Mouse (Mus musculus): ENCODE measurements around the gene Spty2d1.
A peak's percentile ranks its signal among the peaks of the same experiment; 100 is the strongest.
"Not testable (repeated sequence)": the region's sequence is repeated elsewhere in the genome, so short reads cannot be mapped to it uniquely, and the experiment has no call there.

Spty2d1 gene

DNA sequence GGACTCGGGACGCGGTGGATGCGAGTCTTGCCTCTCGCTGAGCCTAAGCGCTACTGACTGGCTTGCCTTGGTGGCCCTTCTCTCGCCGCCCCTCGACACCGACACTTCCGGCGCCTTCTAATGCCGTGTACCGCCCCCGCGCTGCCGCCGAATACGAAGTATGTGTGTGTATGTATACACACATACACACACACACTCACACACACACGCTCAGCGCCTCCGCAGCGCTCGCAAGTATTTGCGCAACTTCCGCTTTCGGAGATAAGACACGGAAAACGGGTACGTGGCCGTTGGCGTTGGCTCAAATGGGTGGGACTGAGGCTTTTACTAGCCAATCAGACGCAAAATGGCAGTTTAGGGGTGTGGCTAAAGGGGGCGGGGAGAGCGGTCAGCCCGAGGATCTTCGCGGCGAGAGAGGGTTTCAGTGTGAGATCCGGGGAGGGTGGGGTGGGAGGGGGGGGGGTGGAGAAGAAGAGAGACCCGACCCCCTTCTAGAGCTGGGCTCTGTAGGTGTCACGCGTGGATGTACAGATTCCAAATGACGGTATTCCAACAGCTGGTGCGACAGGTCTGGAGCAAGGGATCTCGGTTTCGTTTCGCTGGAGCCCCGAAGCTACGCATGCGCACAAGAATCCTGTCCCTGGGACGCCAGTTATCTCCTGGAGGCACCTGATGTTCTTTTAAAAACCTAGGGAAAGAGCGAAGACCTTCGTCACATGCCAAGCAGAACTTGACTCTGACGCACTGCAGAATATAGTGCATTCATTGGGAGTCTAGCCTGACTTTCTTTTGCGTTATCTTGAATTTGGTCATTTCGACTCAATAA lies at the start of gene Spty2d1:
TSS of gene Spty2d1 (minus strand) at position 244 of the 826 bp plus-strand sequence.
- DNase-seq (ENCODE audit: low spot score) = peak; percentile 98

DNA sequence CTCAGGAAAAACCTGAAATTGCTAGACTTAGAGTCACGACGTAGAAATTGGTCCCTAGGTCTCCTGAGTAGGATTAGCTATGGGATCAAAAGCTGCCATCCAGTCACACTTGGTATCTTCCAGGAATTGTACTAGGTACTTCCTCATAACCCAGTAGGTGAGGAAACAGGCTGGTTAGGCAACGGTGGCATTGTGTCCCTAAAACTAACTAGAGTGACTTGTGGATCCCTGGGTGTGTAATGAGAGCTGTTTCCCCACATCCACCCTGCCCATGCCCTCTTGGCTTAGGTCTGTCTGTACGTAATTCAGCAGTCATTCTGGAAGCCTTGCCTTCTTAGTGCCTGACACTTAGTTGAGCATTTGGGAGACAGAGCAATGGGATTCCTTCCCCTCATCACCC lies 48.1 kb upstream of the Spty2d1 start:
- no peak for DNase-seq (ENCODE audit: low spot score)

DNA sequence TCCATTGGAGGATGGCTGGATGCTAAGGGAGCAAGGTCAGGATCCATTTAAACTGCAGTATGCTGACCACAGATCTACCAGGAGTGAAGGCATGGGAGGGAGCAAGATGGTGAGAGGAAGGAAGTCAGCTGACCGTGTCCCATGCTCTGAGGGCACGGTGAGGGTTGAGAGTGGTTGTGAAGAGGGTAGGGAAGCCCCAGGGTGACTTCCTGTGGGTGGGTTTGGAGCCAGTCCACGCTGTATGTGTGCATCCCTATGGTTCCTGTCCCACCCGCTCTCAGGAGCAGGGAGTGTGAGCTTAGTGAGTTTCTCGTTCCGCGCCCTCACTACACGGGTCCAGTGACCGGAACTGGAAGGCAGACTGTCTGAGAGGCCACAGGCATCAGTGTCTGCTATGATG lies 47.5 kb upstream of the Spty2d1 start:
- no peak for DNase-seq (ENCODE audit: low spot score)

DNA sequence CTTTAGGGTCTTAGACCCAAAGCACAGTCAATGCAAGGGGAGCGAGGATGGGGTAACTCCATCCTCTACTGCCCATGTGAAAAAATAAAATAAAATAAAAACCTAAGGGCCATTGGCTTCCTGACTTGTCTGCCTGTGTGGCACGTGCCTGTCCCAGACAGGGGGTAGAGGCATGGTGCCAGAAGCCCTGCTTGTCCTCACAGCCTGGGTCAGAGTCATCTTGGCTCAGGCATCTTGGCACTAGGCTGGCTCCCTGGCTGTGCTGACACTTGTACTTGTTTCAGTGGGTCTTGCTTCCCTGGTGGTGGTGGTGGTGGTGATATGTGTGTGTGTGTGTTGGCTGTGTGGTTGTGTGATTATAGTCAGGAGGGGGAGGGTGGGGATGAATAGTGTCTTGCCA lies 46.5 kb upstream of the Spty2d1 start:
- no peak for DNase-seq (ENCODE audit: low spot score)

DNA sequence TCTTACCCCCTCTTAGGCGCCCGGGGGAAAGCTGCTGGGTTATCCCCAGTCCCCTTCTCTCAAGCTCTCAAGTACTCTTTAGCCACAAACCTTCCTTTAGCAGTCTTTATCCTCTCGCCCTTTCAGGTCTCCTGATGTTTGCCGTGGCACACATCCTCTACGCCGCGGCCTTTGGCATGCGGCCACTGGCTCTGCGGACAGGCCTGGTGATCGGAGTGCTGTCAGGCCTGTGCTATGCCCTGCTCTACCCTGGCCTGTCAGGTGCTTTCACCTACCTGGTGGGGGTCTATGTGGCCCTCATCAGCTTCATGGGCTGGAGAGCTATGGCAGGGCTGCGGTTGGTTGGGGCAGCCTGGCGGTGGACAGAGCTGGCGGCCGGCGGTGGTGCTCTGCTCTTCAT lies 45.1 kb upstream of the Spty2d1 start:
- DNase-seq (ENCODE audit: low spot score) = no peak

DNA sequence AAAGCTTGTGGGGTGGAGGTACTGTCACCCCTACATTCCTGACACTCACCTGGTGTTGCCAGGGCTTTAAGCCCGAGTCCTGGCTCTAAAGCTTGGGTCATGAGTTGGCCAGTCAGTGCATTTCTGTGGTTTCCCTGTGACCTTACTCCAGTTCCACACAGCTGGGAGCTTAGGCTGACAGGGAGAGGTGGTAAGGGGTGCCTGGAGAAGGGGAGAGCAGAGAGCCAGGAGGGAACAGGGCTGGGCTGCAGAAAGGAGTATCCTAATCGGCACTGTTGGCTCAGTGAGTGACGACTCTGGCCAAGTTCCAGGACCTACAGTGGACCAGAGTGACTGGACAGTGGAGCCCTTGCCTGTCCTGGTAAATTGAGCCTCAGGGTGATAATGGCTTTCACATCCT lies 44.1 kb upstream of the Spty2d1 start:
- DNase-seq (ENCODE audit: low spot score) = no peak

DNA sequence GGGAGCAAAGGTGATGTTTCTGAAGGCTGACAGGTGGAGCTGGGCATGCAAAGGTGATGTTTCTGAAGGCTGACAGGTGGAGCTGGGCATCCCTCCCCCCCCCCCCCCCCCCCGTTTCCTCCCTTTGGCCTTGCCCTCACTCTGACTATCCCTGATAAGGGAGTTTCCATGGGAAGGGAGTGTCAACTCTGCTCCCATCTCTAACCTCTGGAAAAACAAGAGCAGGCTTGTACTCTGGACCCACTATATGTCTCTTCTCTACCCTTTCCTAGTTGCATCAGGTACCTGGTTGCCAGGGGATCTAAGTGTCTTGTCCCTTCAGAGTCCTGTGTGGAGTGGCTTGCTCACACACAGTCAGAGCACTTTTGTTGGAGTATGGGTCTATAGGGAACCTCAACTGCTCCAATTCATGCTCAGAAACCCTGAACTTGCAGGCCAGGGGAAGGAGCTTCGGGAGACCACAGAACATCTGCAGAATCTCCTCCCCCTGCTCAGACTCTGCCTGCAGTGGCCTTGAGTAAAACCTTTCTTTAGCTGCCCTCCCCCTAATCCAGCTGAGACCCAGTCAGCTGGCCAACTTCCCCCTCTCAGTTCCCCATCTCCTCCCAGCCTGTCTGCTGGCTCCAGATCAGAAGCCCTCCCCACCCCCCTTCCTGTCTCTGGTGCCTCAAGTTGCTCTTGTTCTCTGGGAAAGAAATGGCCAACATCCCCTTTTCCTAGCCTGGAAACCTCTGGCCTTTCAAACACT lies 43.4 kb upstream of the Spty2d1 start:
- DNase-seq (ENCODE audit: low spot score) = no peak

DNA sequence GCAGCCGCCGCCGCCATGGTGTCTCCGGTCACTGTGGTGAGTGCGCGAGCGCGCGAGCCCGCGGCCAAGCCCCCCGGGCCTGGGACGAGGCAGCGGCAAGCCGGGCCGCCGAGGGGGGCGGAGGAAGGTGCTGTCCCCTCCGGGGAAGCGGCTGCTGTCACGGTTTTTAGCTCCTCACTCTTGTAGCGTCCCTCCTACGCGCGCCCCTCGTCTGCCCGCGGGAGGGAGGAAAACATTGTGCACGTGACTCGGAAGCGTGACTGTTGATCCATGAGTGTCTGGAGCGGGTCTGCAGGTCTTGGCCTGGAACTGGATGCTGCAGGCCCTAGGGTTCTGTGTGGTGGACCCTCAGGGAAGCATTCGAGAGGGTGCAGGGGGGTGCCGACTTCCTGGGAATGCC lies 42.6 kb upstream of the Spty2d1 start:
- DNase-seq (ENCODE audit: low spot score) = no peak

DNA sequence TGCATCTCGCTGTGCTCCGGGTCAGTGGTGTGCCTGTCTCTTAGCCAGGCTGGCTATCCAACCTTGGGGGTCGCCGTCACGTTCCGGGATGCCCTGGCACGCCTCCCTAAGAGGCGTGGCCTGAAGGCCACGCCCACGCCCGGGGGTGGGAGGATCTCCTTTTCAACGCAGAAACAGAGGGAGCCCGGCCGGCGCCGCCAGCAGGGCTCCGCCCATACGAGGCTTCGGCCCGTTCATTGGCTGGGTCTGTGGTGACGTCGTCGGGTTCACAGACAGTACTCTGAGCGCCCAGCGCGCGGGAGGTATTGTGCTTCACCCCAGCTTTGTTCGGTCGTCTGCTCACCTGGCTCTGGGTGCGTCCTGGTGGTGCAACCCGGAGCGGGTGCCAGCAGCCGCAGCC lies 42.2 kb upstream of the Spty2d1 start, which contains the start of gene Tmem86a:
TSS of gene Tmem86a (plus strand) at position 236 of the 400 bp plus-strand sequence.
- peak; percentile 85 for DNase-seq (ENCODE audit: low spot score)

DNA sequence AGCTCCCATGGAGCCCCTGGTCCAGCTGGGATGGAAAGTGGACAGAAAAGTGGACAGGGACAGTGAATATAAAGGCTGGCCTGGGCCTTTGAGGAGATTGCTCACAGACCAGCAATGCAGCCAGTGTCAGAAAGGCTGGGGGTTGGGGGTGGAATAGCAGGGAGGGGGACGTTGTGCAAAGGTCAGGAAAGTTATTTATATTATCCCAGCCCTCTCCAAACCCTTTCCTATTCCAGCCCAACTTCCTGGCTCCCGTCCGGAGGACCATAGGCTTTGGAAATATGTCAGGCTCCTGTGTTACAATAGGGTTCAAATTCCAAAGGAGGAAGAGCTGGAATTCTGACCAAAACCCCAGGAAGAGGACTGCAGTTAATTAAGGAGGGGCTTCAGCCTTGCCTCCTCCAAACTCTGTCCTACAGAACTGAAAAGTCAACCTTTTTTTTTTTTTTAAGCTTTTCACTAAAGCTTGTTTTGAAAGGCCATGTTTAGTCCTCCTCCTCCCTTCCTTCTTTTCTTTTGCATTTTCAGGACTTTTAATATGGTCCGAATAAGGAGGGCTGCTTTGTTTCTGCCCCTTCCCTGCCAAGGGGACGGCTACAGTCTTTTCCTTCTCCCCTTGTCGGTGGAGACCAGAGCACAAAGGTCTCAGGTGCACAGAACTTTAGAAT lies 34.7 kb upstream of the Spty2d1 start:
- DNase-seq (ENCODE audit: low spot score) = no peak

DNA sequence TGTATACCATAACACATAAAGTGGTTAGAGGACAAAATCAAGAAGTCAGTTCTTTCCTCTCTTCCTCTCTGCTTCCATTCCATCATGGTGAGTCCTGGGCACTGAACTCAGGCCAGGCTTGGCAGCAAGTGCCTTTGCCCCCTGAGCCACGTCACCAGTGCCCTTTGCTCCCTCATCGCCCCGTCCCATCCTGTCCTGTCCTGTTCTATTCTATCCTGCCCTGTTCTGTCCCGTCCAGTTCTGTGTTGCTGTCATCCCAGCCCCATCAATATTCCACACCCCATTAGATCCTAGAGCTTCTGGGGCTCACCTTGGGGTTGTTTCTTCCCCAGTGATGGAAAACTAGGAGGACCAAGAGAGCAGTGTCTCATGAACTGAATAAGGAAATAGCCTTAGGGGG lies 33.9 kb upstream of the Spty2d1 start:
- no peak for DNase-seq (ENCODE audit: low spot score)

DNA sequence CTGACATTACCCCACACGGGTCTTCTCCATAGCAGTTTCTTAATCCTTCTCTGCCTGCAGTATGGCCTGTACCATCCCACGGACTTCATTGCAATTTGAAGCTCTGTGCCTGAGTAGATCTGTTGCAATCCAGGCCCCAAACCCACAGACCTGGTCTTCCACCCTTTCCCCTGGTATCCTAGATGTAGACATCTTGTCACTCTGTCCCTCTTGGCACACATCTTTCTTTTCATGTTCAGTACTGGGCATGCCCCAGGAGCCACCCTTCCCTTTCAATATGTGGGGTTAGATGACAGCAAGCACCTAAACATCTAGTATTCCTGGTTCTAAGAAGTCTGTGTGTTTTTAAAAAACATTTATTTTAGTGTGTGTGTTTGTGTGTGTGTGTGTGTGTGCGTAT lies 33.5 kb upstream of the Spty2d1 start:
- no peak for DNase-seq (ENCODE audit: low spot score)

DNA sequence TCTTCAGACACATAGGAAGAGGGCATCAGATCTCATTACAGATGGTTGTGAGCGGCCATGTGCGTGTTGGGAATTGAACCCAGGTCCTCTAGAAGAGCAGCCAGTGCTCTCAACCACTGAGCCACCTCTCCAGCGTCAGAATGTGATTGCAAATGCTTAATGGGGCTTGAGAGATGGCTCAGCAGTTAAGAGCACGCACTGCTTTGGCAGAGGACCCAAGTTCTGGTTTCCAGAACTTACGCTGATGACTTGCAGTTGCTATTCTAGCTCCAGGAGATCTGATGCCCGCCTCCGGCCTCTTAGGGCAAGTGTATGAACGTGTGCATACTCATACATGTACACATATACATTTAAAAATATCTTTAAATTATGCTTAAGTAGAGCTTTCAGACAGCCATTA lies 27.2 kb upstream of the Spty2d1 start:
- no peak for DNase-seq (ENCODE audit: low spot score)

DNA sequence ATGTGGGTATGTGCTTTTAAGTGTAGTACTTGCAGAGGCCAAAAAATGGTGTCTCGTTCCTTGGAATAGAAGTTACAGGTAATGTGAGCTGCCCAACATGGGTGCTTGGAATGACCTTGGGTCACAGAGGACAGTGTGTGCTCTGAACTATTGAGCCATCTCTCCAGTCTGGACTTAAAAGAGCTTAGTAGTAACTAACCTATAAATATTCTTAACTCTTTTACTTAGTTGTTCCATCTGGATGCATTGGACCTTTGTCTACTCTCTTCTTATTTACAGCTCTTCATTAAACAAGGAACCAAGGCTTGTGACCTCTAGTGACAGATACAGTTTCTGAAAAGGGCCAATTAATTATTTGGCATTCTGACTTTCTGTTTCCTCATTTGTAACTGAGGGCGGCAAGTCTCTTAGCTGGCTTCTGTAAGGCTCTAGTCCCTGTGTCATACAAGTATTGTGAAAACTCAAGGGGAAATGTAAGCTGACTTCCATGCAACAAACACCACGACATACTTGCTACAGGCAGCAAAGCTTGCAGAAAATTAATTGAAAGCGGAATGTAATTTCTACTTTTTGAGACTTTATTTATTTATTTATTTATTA lies 26.7 kb upstream of the Spty2d1 start:
- DNase-seq (ENCODE audit: low spot score) = no peak

DNA sequence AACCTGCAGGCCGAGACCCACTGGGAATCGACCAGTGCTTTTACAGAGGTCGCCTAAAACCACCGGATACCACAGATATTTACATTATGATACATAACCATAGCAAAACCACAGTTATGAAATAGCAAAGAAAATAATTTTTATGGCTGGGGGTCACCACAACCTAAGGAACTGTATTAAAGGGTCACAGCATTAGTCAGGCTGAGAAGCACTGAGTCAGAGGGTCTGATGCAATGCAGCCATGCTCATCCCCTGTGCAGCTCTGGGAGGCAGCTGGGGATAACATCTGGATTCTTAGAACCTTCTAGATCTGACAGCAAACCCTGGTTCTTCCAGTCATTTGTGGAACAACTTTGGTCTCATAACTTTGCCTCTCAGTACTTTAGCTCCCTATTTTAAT lies 23.2 kb upstream of the Spty2d1 start:
- no peak for DNase-seq (ENCODE audit: low spot score)

DNA sequence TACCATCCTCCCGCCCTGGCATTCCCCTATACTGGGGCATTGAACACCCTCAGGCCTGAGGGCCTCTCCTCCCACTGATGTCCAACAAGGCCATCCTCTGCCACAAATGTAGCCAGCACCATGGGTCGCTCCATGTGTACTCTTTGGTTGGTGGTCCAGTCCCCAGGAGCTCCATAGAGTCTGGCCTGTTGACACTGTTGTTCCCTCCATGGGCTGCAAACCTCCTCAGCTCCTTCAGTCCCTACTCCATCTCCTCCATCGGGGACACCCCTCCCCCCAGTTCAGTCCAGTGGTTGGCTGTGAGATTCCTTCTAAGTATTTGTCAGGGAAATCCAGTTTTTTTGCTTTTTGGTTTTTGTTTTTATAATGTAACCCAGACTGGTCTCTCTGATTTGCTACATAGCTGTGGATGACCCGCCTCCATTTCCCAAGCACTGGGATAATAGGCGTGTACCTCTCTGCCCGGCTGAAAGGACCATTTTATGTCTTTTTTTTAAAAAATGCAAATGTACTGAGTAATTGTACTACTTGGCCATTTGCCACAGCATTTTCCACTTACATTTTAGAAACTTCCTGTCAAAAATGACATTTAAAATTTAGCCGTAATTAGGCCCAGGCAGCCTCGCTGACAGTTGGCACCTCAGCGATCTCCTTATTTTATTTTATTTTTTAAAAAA lies 22.4 kb upstream of the Spty2d1 start:
- DNase-seq (ENCODE audit: low spot score) = no peak

DNA sequence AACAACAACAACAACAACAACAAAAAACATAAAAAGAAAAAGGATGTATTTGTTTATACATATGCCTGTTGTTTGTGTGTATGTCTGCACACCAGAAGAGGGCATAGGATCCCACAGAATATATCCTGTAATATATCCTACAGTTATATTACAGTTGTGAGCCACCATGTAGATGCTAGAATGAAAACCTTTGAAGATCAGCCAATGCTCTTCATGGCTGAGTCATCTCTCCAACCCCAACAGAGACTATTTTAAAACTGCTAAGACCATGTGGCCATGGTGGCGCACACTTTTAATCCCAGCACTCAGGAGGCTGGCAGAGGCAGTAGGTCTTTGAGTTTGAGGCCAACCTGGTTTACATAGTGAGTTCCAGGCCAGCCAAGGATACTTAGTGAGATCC lies 19.3 kb upstream of the Spty2d1 start:
- DNase-seq (ENCODE audit: low spot score) = no peak

DNA sequence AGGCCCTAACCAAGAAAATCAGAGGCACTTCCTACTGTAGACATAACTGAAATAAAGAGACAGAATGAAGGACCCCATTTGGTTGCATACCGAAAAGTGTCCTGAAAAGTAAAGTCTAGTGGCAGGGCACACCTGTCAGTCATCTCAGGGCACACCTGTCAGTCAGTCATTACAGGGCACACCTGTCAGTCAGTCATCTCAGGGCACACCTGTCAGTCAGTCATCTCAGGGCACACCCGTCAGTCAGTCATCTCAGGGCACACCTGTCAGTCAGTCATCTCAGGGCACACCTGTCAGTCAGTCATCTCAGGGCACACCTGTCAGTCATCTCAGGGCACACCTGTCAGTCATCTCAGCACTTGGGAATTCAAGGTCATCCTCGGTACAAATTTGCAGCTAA lies 18.7 kb upstream of the Spty2d1 start:
- DNase-seq (ENCODE audit: low spot score) = not testable (repeated sequence)

DNA sequence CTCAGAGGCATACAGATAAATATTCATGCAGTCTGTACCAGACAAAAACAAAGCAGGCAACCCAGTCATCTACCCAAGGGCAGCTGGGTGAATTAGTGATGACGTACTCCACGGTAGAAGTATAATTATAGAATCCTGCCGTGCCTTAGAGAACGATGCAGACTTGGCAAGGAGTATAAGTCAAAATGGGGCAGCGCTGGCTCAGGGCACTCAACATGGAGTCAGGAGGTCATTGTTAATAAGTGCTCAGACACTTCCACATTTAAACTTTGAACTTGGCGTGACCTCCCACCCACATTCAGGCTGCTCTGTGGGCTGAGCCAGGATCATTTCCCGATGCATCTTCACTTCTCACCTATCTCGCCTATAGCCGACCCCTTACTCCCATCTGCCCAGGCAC lies 17.2 kb upstream of the Spty2d1 start:
- DNase-seq (ENCODE audit: low spot score) = no peak

DNA sequence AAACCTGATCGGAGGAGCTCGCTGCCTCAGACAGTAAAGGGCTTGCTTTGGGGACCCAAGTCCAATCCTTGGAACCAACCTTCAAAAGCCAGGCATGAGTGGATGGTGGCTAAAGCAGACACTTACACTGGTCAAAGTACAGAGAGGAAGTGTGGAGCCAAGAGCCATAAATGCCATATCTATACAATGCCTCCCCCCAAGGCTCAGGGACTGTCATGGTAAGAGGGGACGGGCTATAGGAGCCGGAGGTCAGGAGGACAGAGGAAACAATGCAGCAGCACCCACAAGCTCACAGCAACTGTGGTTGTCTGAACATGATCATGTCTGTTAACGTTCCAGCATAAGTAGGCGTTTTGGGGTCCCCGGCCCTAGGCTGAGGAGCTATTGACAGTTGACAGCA lies 16.2 kb upstream of the Spty2d1 start:
- DNase-seq (ENCODE audit: low spot score) = no peak

DNA sequence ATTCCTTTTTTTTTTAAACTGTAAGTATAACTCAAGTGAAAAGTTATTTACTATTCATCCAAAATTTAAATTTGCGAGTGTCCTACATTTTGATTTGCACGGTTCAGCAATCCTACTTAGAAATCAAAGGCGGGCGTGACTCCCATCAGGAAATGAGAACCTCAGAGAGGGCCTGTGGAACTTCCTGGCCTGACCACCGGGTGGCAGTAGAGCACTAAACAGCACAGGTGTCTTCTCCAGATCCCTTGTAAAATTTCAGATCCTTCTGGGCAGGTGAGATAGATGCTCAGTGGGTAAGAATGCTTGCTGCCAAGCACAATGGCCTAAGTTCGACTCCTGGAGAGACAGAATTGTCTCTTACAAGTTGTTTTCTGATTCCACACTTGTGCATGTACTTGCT lies 15.3 kb upstream of the Spty2d1 start:
- peak; percentile 61 for DNase-seq (ENCODE audit: low spot score)

DNA sequence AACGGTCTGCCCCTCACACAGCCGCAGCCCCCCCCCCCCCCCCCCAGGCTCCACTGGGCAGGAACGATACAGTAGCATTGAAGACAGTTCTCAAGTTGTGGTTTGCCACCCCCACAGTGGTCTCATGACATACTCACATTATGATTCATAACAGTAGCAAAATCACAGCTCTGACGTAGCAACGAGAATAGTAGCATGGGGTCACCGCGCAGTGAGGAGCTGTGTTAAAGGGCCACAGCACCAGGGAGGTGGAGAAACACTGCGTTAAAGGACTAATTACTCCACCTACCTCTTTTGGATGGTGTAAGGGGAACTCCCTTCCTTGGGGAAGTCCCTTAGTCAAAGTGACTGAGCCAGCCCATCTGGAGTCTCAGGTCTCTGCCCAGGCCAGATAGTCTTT lies 14.3 kb upstream of the Spty2d1 start:
- DNase-seq (ENCODE audit: low spot score) = no peak

All from ovary, postnatal 10 days (tissue).